Mouse (Mus musculus): ENCODE results near the gene Tmem126a. TPM values are rescaled to one million over a fixed set of nuclear protein-coding genes. Genes with fewer than 3 reads are reported as not detected.

Tmem126a gene
- 68.0 and 68.4 TPM in 2 replicates for total RNA-seq (2015)
- total RNA-seq (2017), result 28.2 and 42.1 TPM in 2 replicates

DNA sequence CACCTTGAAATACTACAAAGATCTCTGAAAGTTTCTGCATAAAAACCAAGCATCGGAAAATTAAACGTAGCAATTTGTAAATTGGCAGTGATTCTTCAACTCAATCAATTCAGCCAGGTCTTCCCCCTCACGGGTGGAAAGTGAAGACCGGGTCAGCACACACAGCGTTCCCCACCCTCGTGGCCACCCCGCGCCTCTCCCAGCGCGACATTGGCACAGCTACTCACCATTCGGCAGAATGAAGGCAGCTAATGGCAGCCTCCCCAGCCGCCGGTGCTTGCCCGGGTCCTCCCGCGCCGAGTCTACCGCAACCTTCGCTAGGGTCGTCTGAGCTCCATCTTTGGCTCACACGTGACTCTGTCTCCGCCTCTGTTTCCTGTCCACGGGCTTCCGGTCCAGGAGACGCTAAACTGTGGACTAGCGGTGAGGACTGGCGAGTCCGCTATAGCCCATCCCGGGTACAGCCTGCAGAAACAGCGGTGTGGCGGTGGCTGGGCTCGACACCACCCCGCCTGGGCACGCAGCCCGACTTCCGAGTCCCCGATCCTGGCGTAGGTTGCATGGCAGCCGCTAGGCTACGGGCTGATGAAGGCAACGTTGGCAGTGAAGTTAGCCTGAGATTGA, at the start of gene Tmem126a:
TSS of gene Tmem126a (minus strand) at position 385 of the 624 bp plus-strand sequence.
- ATAC-seq (replicated peaks; ENCODE audit: poor library complexity), result peak; percentile 88

DNA sequence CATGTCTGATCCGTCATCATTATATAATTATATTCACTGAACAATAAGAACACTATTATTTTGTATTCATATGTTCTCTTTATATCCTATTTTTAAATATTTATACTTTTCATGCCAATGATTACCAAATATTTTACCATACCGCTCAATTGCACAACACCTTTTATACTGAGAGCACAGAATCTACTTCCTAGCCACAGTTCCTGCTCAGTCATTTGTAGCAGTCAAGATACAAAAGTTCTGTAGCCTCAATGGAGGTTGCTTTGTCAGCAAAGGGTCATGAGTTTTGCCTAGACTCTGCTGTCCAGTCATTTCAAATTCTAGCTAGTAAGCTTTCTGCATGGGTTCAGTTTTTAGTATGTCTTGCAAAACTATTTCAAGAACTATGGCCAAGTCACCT, 25.6 kb upstream of the Tmem126a start:
- peak; percentile 63 for ATAC-seq (replicated peaks; ENCODE audit: poor library complexity)

DNA sequence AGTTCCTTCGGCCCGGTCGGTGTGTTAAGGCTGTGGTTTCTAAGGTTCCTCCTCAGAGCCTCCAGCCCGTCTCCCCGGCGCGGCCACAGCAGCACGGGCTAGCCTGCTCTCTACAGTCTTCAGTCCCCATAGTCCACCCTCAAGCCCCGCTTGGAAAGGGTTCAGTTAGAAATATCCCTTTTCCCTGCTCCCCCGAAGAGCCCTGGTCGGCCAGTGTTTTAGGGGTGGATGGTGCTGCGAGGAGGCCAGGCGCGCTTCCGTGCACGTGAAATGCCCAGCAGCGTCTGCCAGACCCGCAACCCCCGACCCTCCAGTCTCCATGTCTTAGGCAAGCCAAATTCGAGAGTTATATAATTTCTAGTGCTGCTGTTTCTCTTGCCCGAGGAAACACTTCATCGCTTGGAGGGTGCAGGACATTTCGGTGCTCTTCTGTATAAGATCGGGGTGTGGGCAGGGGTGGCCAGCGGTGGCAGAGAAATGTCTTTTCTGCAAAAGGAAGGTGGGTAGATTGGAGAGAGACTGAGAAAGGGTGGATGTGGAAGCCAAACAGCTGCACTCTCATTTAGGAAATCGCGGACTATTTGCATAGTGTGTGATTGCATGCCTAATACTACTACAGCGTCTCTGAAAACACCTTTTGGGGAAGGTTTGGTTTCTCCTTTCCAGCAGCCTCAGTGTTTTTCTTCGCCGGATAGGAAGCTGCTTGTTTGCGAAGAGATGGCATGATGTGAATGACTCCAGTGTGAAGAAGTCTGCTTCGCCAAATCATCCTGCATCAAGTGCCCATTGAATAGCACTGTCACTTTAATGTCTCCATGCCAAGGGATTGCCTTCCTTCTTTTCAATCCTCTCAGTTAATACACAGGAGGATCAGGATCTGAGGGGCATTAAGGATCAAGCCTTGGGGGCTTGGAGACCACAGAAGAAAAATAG, 19.6 kb upstream of the Tmem126a start, which contains the start of gene Dlg2:
TSS of gene Dlg2 (plus strand) at position 360 of the 933 bp plus-strand sequence.
- peak; percentile 7; the same call in 1 of the 2 replicates for ATAC-seq (replicated peaks; ENCODE audit: poor library complexity)

DNA sequence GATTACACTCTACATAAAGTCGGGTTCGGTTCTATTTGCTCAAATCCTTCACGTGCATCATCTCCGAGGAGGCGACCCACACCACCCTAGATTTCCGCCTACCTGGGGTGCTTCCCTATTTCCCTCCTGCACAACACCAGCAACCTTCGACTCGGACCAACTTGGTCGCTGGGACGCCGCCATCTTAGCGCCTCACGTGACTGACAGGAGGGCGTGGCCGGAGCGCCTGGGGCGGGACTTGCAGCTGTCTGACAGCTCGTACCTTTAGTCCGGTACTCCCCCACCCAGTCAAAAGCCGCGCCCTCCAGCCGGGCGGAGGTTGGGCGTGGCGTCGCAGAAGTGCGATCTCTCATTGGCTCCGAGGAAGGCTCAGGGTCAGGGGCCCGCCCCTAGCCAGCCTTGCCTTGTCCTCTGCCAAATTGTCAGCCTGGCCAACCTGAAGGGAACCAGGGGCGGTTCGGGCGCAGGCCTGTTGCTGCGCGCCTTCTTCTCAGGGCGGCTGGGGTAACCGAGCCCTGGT, 18.8 kb upstream of the Tmem126a start, which contains the start of gene Tmem126b:
TSS of gene Tmem126b (minus strand) at position 209 of the 520 bp plus-strand sequence.
- ATAC-seq (replicated peaks; ENCODE audit: poor library complexity), result peak; percentile 93

DNA sequence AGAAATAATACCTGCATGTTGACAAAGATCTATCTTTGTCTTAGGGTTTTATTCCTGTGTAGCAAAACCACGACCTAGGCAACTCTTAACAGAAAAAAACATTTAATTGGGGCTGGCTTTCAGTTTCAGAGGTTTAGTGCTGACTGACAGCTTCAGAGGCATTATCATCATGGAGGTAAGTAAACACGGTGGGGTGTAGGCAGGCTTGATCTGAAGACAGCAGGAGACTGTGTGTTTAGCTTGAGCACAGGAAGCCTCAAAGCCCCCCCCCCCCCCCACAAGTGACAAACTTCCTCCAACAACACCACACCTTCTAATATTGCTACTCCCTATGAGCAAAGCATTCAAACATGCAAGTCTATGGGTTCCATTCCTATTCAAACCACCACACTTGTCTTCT, 16.5 kb upstream of the Tmem126a start:
- ATAC-seq (replicated peaks; ENCODE audit: poor library complexity), result no peak

GRCm38 (mm10) chr7:90461441-90461840, 4.4 kb upstream of the Tmem126a start:
- no peak for ATAC-seq (replicated peaks; ENCODE audit: poor library complexity)

DNA sequence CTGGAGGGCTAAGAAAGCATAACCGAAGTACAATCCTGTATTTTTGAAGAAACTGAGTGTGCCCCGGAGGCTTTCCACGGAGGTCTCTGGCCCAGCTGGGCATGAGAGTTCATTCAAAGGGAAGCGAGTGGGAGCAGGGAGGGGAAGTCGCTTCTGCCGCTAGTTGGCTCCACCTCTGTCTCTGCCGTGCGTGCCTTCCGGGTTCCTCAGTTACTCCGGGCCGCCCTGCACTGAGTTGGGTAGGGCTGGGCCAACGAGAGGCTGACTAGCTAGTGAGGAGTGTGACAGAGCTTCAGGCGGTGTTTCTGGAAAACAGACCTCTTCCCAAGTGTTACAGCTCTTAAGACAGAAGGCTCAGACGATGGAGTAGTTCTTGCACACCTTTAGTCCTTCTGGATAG, 3.9 kb upstream of the Tmem126a start:
- peak; percentile 70 for ATAC-seq (replicated peaks; ENCODE audit: poor library complexity)

DNA sequence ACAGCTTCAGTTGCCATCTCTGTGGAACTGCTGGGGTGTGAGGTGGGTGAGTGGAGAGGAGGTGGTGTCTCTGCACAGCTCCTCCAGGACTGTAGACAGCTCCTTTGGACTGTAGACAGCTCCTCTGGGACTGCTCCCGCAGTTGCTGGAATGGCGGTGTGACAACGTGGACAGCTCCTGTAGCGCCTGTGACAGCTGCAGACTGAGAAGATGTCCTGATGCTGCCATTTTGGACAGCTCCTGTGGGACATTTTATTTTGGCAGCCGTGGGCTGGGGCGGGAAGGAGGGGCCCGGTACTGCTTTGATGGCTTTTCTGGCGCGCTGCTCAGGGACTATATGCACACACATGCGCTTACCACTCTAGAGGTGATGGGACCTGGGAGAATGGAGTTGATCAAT, 3.3 kb upstream of the Tmem126a start:
- ATAC-seq (replicated peaks; ENCODE audit: poor library complexity), result no peak

- ATAC-seq (replicated peaks; ENCODE audit: poor library complexity), result peak; percentile 19; the same call in 1 of the 2 replicates
Measured at GRCm38 (mm10) chr7:90457517-90457916, 488 bp upstream of the Tmem126a start.

GRCm38 (mm10) chr7:90456149-90456844, 732 bp downstream of the Tmem126a start:
- ATAC-seq (replicated peaks; ENCODE audit: poor library complexity), result no peak

GRCm38 (mm10) chr7:90444206-90444605, 12.8 kb downstream of the Tmem126a start:
- no peak for ATAC-seq (replicated peaks; ENCODE audit: poor library complexity)

DNA sequence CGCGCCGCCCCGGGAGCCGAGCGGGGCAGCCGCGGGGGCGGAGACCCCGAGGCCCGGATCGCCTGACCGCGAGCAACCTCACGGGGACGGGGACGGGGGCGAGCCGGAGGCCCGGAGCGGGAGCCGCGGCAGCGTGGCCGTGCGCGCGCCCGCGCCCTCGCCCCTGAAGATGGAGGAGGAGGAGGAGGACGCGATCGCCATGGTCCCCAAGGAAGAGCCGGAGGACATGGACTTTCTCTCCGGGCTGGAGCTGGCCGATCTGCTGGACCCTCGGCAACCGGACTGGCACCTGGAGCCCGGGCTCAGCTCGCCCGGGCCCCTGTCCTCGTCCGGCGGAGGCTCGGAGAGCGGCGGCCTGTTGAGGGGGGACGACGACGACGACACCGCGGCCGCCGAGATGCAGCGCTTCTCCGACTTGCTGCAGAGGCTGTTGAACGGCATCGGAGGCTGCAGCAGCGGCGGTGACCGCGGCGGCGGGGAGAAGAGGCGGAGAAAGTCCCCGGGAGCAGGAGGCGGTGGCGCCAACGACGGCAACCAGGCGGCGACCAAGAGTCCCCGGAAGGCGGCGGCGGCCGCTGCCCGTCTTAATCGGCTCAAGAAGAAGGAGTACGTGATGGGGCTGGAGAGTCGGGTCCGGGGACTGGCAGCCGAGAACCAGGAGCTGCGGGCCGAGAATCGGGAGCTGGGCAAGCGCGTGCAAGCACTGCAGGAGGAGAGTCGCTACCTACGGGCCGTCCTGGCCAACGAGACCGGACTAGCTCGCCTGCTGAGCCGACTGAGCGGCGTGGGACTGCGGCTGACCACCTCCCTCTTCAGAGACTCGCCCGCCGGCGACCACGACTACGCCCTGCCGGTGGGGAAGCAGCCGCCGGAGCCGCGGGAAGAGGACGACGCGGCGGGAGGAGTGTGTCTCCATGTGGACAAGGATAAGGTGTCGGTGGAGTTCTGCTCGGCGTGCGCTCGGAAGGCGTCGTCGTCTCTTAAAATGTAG, 13.6 kb downstream of the Tmem126a start:
- peak; percentile 40 for ATAC-seq (replicated peaks; ENCODE audit: poor library complexity)

DNA sequence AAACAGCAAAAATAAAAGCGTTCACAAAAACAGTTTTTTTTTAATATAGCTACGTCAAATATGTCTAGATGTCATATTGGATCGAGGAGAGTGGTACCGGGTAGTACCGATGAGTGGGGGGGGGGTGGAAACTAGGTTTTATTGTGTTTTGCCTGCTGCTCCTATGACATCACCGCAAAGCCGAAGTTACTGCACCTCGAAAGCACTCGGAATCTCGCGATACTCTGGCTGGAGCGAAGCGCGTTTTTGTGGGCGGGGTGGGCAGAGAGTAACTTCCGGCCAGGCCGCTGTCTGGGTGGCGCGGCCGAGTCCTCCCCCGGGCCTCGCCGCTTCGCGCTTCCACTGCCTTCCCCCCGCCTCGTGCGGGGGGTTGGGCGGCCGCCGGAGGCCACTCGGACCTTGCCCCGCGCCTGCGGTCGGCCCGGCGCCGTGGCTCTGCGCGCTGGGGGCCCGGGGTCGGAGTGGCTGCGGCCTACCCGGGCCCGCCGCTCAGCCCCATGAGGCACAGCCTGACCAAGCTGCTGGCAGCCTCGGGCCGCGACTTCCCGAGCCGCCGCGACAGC, 14.4 kb downstream of the Tmem126a start, which contains the start of gene Crebzf:
TSS of gene Crebzf (plus strand) at position 212 of the 563 bp plus-strand sequence.
- peak; percentile 88 for ATAC-seq (replicated peaks; ENCODE audit: poor library complexity)

DNA sequence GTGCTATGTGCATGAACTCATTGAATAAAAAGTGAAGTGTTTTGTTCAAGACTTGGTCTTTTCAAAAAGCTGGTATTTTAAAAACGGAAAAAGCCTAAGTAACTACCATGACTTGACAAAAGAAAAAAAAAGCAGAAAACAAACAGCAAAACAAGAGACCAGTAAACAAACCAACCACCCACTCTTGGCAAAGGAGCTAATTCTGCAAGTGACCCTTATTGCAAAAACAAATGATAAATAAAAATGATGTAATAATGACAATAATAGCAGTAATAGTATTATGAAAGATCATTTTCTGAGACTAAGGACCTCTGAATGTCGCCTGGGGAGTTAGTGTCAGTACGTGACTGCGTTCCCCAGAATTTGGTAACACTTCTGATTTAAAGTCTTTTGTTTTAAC, 15.0 kb downstream of the Tmem126a start:
- ATAC-seq (replicated peaks; ENCODE audit: poor library complexity), result peak; percentile 8

- no peak for ATAC-seq (replicated peaks; ENCODE audit: poor library complexity)
Measured at GRCm38 (mm10) chr7:90440044-90440443, 17.0 kb downstream of the Tmem126a start.

GRCm38 (mm10) chr7:90432221-90432620, 24.8 kb downstream of the Tmem126a start:
- ATAC-seq (replicated peaks; ENCODE audit: poor library complexity), result no peak

DNA sequence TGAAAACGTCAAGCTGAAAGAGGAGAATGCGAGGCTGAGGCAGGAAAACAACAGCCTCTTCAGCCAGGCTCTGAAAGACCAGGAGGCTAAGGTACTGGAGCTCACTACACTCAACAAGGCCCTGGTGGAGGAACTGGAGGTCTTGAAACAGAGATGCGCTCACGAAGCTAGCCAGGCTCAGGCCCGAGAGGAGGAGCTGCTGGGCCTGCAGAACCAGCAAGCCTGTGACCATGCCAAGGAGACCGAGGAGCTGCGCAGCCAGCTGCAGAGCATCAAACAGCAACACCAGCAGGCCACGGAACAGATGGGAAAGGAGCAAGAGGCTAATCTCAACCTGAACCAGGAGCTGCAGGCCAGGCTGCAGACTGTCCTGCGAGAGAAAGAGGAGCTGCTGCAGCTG, 30.0 kb downstream of the Tmem126a start:
- no peak for ATAC-seq (replicated peaks; ENCODE audit: poor library complexity)

DNA sequence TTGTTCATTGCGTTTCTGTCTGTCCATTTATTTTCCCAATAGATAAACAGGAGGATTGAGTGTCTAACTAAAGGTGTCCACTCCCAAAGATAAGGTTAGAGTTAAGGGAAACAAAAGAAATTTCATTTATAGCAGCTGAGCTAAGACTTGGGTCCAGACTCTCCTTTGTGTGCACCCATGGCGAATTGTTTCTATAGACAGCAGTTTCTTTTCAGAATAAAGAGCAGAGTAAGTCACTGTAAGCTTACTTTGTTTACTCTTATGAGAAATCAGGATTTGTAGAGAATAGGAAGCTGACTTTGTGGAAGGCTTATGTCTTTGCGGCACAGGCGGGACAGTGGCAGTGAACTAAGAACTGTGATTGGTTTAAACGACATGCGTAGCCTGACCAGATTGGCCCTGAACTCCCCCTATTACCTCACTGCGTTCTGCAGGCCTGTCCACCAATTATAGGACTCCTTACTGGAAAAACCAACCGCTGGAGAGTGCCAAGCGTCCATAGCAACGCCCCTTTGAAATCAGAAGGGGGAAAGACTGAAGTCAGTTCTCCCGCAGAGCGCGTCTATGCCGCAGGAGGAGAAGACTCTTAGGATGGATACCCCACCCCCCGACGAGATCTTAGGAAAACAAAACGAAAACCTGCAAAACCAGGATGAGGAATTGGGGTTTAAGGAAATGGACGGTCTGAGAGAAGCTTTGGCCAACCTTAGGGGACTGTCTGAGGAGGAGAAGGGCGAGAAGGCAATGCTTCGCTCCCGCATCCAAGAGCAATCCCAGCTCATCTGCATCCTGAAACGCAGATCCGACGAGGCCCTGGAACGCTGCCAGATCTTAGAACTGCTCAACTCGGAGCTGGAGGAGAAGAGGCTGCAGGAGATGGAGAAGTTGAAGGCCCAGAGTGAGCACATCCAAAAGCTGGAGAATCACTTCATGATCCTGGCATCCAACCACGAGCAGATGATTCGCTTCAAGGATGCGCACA, 30.7 kb downstream of the Tmem126a start, which contains the start of gene Ccdc89:
TSS of gene Ccdc89 (plus strand) at position 558 of the 982 bp plus-strand sequence.
- peak; percentile 100 for ATAC-seq (replicated peaks; ENCODE audit: poor library complexity)
